Mouse (Mus musculus): Measurements from ENCODE around the gene Osbpl8. TPM values are rescaled to one million over a fixed set of nuclear protein-coding genes. Genes with fewer than 3 reads are reported as not detected.
A peak's percentile ranks its signal among the peaks of the same experiment; 100 is the strongest.

Osbpl8 gene
- polyA plus RNA-seq, 1 experiment from 2014 or later: 20.5 TPM

DNA sequence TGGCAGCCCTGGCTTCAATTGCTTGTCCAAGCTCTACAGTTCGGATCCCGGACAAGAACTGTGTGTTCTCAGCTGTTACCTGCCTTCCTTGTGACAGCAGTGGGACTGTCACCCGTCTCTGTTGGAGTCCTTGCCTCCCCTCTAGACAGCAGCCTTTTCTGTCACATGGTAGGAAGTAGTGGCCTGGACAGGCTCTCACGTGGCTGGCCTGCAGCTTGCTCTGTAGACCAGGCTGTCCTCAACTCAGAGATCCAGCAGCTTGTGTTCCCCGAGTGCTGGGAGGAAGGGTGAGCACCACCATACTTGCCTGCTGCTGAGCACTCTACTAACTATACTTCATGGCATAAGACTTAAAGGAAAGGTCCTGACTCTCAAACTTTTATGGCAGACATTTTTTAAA lies 87.1 kb downstream of the Osbpl8 start:
- H3K9ac ChIP-seq (ENCODE audit: low read depth, low read length): no peak overlapping the region
- H3K27me3 ChIP-seq (ENCODE audit: control insufficient read depth, insufficient read depth, low read length): no peaks in the 10 kb centered on the region
- H3K4me3 ChIP-seq (ENCODE audit: low read depth, low read length): no peak overlapping the region
- H3K9me3 ChIP-seq (replicated peaks; ENCODE audit: control insufficient read depth, low read length): no peaks in the 10 kb centered on the region
- H3K4me2 ChIP-seq: no peak overlapping the region
- H3K36me3 ChIP-seq (ENCODE audit: control insufficient read depth, insufficient read depth, low read length): no peaks in the 10 kb centered on the region
- ATAC-seq (replicated peaks; ENCODE audit: insufficient number of reproducible peaks, low FRiP score, low TSS enrichment): no peak
- 63% methylated on average over 5 of the region's 5 CpGs for WGBS (ENCODE audit: insufficient replicate concordance)
- H3K4me1 ChIP-seq (ENCODE audit: control insufficient read depth, insufficient read depth, low read length): peaks cover 8% of the 10 kb centered on the region
- no peak overlapping the region for H3K27ac ChIP-seq (ENCODE audit: low read depth, low read length)

- 91% methylated on average over 6 of the region's 6 CpGs for whole genome bisulfite sequencing (ENCODE audit: insufficient replicate concordance)
- Histone ChIP-seq H3K36me3 (ENCODE audit: control insufficient read depth, insufficient read depth, low read length) (no peaks in the 10 kb centered on the region), H3K4me2 (no peak overlapping the region), H3K9ac (ENCODE audit: low read depth, low read length) (no peak overlapping the region), H3K4me1 (ENCODE audit: control insufficient read depth, insufficient read depth, low read length) (no peaks in the 10 kb centered on the region), H3K27ac (ENCODE audit: low read depth, low read length) (no peak overlapping the region), H3K9me3 (replicated peaks; ENCODE audit: control insufficient read depth, low read length) (no peaks in the 10 kb centered on the region), H3K27me3 (ENCODE audit: control insufficient read depth, insufficient read depth, low read length) (no peaks in the 10 kb centered on the region), H3K4me3 (ENCODE audit: low read depth, low read length) (no peak overlapping the region)
- ATAC-seq (replicated peaks; ENCODE audit: insufficient number of reproducible peaks, low FRiP score, low TSS enrichment): no peak
Measured at GRCm38 (mm10) chr10:111255228-111255627, 90.7 kb downstream of the Osbpl8 start.

DNA sequence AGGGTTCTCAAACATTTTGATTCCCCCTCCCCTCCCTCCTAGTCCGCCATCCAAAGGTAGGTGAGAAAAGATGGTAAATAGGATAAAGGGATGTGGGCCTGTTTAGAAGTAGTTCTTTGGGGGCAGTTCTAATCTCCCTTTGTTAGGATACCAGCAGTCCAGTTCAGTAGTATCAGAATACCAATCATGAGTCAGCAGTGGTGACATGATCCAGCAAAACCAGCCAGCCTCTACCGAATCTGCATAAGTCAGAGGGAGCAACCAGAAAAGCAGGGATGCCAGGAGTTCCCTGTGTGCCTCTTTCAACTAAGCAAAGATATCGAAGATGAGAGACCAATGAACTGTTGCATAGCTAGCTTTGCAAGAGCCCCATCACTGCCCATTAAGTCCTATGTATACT lies 91.6 kb downstream of the Osbpl8 start:
- Histone ChIP-seq H3K9ac (ENCODE audit: low read depth, low read length) (no peak overlapping the region), H3K4me1 (ENCODE audit: control insufficient read depth, insufficient read depth, low read length) (no peaks in the 10 kb centered on the region), H3K9me3 (replicated peaks; ENCODE audit: control insufficient read depth, low read length) (no peaks in the 10 kb centered on the region), H3K27ac (ENCODE audit: low read depth, low read length) (no peak overlapping the region), H3K36me3 (ENCODE audit: control insufficient read depth, insufficient read depth, low read length) (no peaks in the 10 kb centered on the region), H3K4me3 (ENCODE audit: low read depth, low read length) (no peak overlapping the region), H3K4me2 (no peak overlapping the region), H3K27me3 (ENCODE audit: control insufficient read depth, insufficient read depth, low read length) (no peaks in the 10 kb centered on the region)
- WGBS (ENCODE audit: insufficient replicate concordance): 73% methylated on average over 3 of the region's 3 CpGs
- ATAC-seq (replicated peaks; ENCODE audit: insufficient number of reproducible peaks, low FRiP score, low TSS enrichment): no peak

DNA sequence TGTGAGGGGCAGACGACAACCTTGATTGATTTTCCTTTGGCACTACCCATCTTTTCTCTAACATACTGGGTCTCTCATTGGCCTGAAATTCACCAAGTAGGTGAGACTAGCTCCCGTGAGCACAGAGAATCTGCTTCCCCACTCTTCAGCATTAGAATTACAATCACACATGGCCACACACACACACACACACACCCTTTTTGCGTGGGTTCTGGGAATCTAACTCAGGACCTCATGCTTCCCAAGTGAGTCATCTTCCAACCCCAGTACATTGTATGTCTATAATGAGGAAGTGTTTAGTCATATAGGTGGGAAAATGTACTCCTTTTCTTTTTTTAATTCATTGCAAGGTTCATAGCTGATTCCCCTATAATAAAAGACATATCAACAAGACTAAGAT lies 92.8 kb downstream of the Osbpl8 start:
- no peak overlapping the region for H3K4me3 ChIP-seq (ENCODE audit: low read depth, low read length)

GRCm38 (mm10) chr10:111258256-111258655 lies 93.7 kb downstream of the Osbpl8 start:
- Histone ChIP-seq H3K9me3 (replicated peaks; ENCODE audit: control insufficient read depth, low read length) (no peaks in the 10 kb centered on the region), H3K4me1 (ENCODE audit: control insufficient read depth, insufficient read depth, low read length) (no peaks in the 10 kb centered on the region), H3K36me3 (ENCODE audit: control insufficient read depth, insufficient read depth, low read length) (no peaks in the 10 kb centered on the region), H3K4me3 (ENCODE audit: low read depth, low read length) (no peak overlapping the region), H3K27me3 (ENCODE audit: control insufficient read depth, insufficient read depth, low read length) (no peaks in the 10 kb centered on the region), H3K9ac (ENCODE audit: low read depth, low read length) (no peak overlapping the region), H3K27ac (ENCODE audit: low read depth, low read length) (no peak overlapping the region), H3K4me2 (no peak overlapping the region)
- 80% methylated on average over 3 of the region's 3 CpGs for WGBS (ENCODE audit: insufficient replicate concordance)
- no peak for ATAC-seq (replicated peaks; ENCODE audit: insufficient number of reproducible peaks, low FRiP score, low TSS enrichment)

More for the DNA sequence above, 92.8 kb downstream of the Osbpl8 start:
- 79% methylated on average over 3 of the region's 3 CpGs for WGBS (ENCODE audit: insufficient replicate concordance)
- no peaks in the 10 kb centered on the region for H3K4me1 ChIP-seq (ENCODE audit: control insufficient read depth, insufficient read depth, low read length)
- no peaks in the 10 kb centered on the region for H3K27me3 ChIP-seq (ENCODE audit: control insufficient read depth, insufficient read depth, low read length)
- no peak overlapping the region for H3K9ac ChIP-seq (ENCODE audit: low read depth, low read length)
- H3K4me2 ChIP-seq: no peak overlapping the region
- H3K9me3 ChIP-seq (replicated peaks; ENCODE audit: control insufficient read depth, low read length): no peaks in the 10 kb centered on the region
- no peak overlapping the region for H3K27ac ChIP-seq (ENCODE audit: low read depth, low read length)
- ATAC-seq (replicated peaks; ENCODE audit: insufficient number of reproducible peaks, low FRiP score, low TSS enrichment): no peak
- no peaks in the 10 kb centered on the region for H3K36me3 ChIP-seq (ENCODE audit: control insufficient read depth, insufficient read depth, low read length)

DNA sequence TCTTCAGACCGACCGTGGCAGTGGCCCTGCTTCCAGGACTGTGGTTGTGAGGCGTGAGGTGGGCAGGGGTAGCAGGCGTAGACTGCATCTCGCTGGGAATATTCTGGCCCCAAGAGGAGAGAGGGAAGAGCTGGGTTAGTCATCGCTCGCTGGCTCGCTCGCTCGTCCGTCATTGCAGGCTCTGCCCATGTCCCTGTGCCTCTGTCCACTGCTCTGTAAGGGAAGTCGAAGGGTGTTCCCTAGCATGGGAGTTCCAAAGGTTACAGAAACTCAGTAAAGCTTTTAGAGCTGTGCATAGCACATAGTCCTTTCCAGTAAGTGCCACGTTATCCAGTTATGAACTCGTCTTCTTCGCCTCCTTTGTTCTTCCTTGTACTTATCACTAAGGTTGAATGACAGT lies 107.1 kb downstream of the Osbpl8 start:
- Histone ChIP-seq H3K27ac (ENCODE audit: low read depth, low read length) (peak overlapping the region; percentile 58), H3K36me3 (ENCODE audit: control insufficient read depth, insufficient read depth, low read length) (peaks cover 8% of the 10 kb centered on the region; the same call in 1 of the 2 replicates), H3K27me3 (ENCODE audit: control insufficient read depth, insufficient read depth, low read length) (no peaks in the 10 kb centered on the region), H3K9ac (ENCODE audit: low read depth, low read length) (0 out of 2 replicates have a peak overlapping the region, but pooled peaks have one; percentile 17), H3K4me2 (peak overlapping the region; percentile 42), H3K9me3 (replicated peaks; ENCODE audit: control insufficient read depth, low read length) (no peaks in the 10 kb centered on the region), H3K4me1 (ENCODE audit: control insufficient read depth, insufficient read depth, low read length) (peaks cover 11% of the 10 kb centered on the region; the same call in 1 of the 2 replicates), H3K4me3 (ENCODE audit: low read depth, low read length) (0 out of 2 replicates have a peak overlapping the region, but pooled peaks have one; percentile 1)
- ATAC-seq (replicated peaks; ENCODE audit: insufficient number of reproducible peaks, low FRiP score, low TSS enrichment): peak; percentile 68; the same call in 1 of the 2 replicates
- 41% methylated on average over 15 of the region's 15 CpGs for WGBS (ENCODE audit: insufficient replicate concordance)

DNA sequence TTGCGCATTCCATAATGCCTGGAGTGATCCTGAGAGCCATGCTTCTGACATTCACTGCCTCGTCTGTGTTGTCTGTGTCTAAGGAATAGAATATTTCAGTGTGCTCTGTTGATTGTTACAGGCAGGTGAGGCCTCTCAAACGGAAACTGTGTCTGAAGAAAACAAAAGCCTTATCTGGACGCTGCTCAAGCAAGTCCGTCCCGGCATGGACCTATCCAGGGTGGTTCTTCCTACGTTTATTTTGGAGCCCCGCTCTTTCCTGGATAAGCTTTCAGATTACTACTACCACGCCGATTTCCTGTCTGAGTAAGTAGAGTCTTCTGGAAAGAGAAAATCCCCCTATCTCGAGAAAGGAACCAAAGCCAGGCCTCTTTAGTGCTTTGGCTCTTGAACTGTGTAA lies 108.4 kb downstream of the Osbpl8 start:
- peak overlapping the region; percentile 59; the same call in 1 of the 2 replicates for H3K27ac ChIP-seq (ENCODE audit: low read depth, low read length)
- no peak for ATAC-seq (replicated peaks; ENCODE audit: insufficient number of reproducible peaks, low FRiP score, low TSS enrichment)
- H3K4me3 ChIP-seq (ENCODE audit: low read depth, low read length): no peak overlapping the region
- no peaks in the 10 kb centered on the region for H3K9me3 ChIP-seq (replicated peaks; ENCODE audit: control insufficient read depth, low read length)
- H3K27me3 ChIP-seq (ENCODE audit: control insufficient read depth, insufficient read depth, low read length): no peaks in the 10 kb centered on the region
- H3K4me1 ChIP-seq (ENCODE audit: control insufficient read depth, insufficient read depth, low read length): peaks cover 11% of the 10 kb centered on the region; the same call in 1 of the 2 replicates
- 53% methylated on average over 11 of the region's 11 CpGs for WGBS (ENCODE audit: insufficient replicate concordance)
- no peak overlapping the region for H3K9ac ChIP-seq (ENCODE audit: low read depth, low read length)
- no peak overlapping the region for H3K4me2 ChIP-seq
- peaks cover 8% of the 10 kb centered on the region; the same call in 1 of the 2 replicates for H3K36me3 ChIP-seq (ENCODE audit: control insufficient read depth, insufficient read depth, low read length)

DNA sequence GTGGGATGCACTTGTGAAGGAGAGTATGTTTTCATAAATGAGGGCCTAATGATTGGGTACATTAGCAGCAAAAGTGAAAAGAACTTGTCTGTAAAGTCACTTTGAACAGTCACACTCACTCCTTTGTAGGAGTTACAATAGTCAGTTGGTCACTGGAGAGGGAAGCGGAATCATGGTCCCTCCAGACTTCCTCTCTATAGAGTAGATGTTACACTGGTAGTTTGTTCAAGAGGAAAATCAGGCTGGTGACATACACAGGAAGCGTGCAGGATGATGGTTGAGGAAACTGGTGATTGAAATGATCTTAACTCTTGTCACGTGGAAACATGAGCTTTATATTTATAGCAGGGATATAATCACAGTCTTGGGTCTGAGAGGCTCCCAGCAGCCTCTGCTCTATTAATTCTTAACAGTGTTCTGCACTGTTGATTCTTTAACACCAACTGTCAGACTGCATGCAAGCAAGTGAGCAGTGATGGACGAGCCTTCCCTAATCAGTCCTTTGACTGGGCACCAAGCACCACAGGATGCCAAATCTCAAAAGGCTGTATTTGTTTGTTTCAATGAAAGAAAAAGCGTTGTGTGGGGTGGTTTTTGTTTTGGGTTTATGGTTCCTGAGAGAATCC lies 109.0 kb downstream of the Osbpl8 start:
- no peak overlapping the region for H3K4me2 ChIP-seq
- peaks cover 11% of the 10 kb centered on the region; the same call in 1 of the 2 replicates for H3K4me1 ChIP-seq (ENCODE audit: control insufficient read depth, insufficient read depth, low read length)
- no peak overlapping the region for H3K4me3 ChIP-seq (ENCODE audit: low read depth, low read length)
- WGBS (ENCODE audit: insufficient replicate concordance): 60% methylated on average over 5 of the region's 5 CpGs
- H3K27me3 ChIP-seq (ENCODE audit: control insufficient read depth, insufficient read depth, low read length): no peaks in the 10 kb centered on the region
- no peaks in the 10 kb centered on the region for H3K9me3 ChIP-seq (replicated peaks; ENCODE audit: control insufficient read depth, low read length)
- peaks cover 8% of the 10 kb centered on the region; the same call in 1 of the 2 replicates for H3K36me3 ChIP-seq (ENCODE audit: control insufficient read depth, insufficient read depth, low read length)
- H3K9ac ChIP-seq (ENCODE audit: low read depth, low read length): no peak overlapping the region
- no peak; the same call in 1 of the 2 replicates for ATAC-seq (replicated peaks; ENCODE audit: insufficient number of reproducible peaks, low FRiP score, low TSS enrichment)
- peak overlapping the region; percentile 59; the same call in 1 of the 2 replicates for H3K27ac ChIP-seq (ENCODE audit: low read depth, low read length)

- peaks cover 11% of the 10 kb centered on the region; the same call in 1 of the 2 replicates for H3K4me1 ChIP-seq (ENCODE audit: control insufficient read depth, insufficient read depth, low read length)
- H3K9ac ChIP-seq (ENCODE audit: low read depth, low read length): no peak overlapping the region
- peaks cover 8% of the 10 kb centered on the region; the same call in 1 of the 2 replicates for H3K36me3 ChIP-seq (ENCODE audit: control insufficient read depth, insufficient read depth, low read length)
- H3K4me3 ChIP-seq (ENCODE audit: low read depth, low read length): no peak overlapping the region
- no peaks in the 10 kb centered on the region for H3K27me3 ChIP-seq (ENCODE audit: control insufficient read depth, insufficient read depth, low read length)
- H3K4me2 ChIP-seq: no peak overlapping the region
- 86% methylated on average over 2 of the region's 2 CpGs for WGBS (ENCODE audit: insufficient replicate concordance)
- H3K9me3 ChIP-seq (replicated peaks; ENCODE audit: control insufficient read depth, low read length): no peaks in the 10 kb centered on the region
- no peak overlapping the region for H3K27ac ChIP-seq (ENCODE audit: low read depth, low read length)
- no peak for ATAC-seq (replicated peaks; ENCODE audit: insufficient number of reproducible peaks, low FRiP score, low TSS enrichment)
Measured at GRCm38 (mm10) chr10:111275822-111276221, 111.3 kb downstream of the Osbpl8 start.

Measured in heart, embryonic 11.5 days (tissue).